Mouse (Mus musculus) R1 (cell line): Measurements from ENCODE around the gene Dcun1d4.
A peak's percentile ranks its signal among the peaks of the same experiment; 100 is the strongest.

Experiments
- DNase-seq: peaks from one replicate; pipeline ENCODE4 v3.0.0-alpha.2; 2018; ENCODE audit warnings: low read depth, low spot score

Dcun1d4 gene

DNA sequence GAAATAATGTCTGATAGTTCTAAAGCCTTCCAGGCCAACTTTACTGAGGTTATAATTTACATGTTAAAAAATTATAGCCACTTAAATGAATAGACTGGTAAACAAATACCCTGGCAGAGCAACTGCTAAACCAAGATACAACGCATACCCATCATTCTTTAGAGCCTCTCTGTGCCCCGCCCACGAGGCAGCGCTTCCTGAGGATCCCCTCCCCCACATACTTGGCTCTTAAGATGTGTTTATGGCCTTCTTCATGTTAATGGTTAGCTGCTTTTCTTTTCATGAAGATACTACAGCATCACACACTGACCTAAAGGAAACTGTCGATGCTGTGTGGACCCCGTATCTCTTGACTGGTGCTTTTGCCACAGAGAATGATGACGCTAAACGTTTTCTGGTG is 17.8 kb downstream of the Dcun1d4 start:
- DNase-seq: peak; percentile 53

DNA sequence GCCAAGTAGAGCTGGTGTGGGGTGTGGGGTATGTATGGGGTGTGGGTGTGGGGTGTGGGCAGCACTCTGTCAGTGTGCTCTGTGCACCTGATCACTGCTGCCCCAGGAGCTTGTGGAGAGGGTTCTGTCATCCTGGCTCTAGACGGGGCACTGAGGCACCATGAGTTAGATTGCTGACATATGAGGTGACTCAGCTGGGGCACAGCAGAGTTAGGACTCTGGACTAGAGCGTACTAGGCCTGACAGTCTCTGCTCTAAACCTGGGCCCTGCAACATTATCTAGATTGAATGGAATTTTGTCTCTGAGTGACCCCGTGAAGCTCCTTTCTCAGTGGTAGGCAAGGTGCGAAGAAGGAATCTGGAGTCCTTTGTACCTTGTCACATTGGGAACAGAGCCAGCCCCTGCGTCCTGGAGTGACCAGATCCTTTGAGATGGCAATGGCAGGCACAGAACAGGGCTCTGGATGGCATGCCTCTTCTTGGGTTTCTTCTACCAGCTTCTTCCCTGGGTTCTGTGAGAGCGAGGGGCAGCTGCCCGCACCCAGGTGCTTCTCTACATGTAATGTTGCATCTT is 20.2 kb downstream of the Dcun1d4 start:
- no peak for DNase-seq

DNA sequence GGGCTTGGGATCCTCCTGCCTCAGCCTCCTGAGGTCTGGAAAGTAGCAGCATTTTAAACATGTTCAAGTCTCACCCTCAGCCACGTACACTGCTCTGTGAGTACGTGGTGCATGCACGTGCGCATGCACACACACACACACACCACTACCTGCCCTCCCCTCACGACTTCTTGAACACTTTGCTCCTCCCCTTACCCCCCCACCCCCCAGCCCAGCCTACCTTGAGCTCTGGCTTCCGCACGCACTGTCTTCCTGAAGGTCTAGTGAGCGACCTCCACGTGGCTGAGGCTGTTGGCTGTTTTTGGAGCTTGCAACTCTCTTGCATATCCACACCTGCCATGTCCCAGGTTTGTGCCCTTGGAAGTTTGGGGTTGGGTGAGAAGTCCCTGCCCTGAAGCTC is 21.6 kb downstream of the Dcun1d4 start:
- DNase-seq: peak; percentile 77

DNA sequence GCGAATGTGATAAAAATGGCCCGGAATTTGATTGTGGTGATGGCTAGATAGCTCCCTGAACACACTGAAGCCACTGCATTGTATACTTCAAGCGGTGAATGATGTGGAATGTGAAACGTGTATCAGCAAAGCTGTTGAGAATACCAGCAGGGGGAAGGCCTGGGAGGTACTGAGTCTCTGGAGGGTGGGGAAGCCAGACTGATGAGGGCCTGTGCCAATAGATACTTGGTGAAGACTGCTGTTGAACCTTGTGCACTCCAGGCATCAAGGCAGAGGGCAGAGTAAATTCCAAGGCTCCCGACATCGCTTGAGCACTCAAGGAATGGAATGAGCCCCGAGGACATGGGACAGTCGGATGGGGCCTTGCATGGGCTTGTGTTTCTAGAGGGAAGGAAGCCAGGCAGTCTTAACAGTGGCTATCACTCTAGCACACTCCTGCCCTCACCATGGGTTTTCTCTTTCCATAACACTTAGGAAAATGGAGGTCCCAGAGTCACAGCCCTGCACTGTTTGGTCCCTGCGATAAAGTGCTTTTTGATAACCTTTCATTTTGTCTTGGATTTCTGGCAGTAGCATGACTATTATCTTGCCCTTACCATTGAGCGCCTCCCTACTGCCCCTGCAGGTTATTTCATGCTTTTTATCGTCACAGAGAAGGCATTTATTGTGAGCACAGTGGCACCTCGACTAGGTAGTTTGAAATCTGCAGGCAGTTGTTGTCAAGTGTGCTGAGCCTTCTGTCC is 22.4 kb downstream of the Dcun1d4 start:
- peak; percentile 71 for DNase-seq

DNA sequence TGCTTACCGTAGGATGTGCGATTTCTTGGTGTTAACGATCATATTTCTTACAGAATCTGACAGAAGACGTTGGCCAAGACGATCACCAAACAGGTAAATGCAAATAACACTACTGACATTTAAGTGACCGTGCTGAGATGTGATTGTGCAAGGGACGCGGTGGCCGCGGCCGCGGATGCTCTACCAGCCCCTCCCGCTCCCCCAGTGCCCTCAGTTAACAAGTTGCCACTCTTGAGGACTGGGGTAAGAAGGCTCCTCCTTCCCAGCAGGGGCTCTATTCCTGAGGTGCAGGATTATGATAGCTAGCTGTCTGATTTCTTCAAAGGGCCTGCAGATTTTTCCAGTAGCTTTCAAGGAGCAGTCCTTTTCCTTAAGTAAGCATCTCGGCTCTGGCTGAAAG is 30.3 kb downstream of the Dcun1d4 start:
- no peak for DNase-seq

DNA sequence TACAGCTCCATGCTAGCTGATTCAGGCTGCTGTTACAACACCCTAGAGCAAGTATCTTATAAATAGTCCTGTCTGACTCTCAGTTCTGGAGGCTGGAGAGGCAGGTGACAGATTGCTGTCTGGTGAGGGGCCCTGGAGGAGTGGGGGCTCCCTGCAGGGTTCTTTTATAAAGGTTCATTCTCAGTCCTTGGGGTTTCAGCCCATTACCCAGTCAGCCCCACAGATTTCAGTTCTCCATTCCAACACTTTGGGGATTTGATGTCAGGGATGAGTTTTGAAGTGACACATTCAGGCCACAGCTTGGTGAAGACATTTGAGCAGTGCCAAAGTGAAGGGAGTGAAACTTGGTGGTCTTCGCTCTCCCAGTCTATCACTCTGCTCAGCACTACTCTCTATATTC is 31.4 kb downstream of the Dcun1d4 start:
- no peak for DNase-seq

DNA sequence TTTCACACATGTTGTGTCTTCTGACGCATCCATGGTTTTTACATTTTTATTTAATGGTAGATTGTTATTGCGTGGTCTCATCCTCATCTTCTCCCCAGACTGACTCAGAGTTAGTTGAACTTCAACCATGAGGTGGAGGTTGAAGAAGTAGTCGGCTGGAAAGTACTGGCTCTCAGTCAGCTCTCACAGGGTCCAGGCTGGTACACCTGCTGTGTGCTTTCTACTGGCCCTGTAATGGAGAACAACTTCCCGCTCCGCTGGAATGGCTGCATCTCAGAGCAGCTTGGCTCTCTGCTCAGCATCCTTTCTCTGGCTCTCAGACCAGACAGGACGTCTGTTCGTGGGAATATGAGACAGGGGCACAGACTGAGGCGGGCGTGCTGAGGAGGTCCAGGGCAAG is 31.9 kb downstream of the Dcun1d4 start:
- no peak for DNase-seq

DNA sequence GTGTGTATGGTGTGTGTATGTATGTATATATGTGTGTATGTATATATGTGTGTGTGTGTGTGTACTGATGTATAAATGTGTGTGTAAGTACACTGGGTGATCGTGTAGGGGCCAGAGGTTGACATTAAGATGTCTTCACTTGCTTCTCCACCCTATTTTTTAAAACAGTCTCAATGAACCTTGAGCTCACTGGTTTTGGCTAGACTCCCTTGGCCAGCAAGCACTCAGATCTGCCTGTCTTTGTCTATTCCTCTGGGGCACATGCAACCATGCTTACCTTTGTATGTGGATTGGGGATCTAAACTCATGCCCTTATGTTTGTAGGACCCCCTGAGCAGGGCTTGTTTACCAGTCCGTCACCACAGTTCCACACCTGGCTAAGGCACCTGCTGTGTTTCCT is 33.4 kb downstream of the Dcun1d4 start:
- DNase-seq: no peak

DNA sequence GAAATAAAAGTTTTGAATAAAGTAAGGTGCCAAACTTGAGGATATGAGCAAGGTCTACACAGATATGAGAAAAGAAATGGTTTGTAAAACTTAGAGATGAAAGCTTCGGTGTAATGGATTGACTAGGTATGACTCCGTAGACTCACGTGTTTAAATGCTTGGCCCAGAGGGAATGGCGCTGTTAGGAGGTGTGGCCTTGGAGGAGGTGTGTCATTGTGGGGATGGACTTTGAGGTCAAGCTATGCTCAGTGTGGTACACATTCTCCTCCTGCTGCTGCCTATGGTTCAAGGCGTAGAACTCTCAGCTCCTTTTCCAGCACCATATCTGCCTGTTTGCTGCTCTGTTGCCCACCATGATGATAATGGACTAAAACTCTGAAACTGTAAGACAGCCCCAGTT is 36.5 kb downstream of the Dcun1d4 start:
- DNase-seq: no peak

DNA sequence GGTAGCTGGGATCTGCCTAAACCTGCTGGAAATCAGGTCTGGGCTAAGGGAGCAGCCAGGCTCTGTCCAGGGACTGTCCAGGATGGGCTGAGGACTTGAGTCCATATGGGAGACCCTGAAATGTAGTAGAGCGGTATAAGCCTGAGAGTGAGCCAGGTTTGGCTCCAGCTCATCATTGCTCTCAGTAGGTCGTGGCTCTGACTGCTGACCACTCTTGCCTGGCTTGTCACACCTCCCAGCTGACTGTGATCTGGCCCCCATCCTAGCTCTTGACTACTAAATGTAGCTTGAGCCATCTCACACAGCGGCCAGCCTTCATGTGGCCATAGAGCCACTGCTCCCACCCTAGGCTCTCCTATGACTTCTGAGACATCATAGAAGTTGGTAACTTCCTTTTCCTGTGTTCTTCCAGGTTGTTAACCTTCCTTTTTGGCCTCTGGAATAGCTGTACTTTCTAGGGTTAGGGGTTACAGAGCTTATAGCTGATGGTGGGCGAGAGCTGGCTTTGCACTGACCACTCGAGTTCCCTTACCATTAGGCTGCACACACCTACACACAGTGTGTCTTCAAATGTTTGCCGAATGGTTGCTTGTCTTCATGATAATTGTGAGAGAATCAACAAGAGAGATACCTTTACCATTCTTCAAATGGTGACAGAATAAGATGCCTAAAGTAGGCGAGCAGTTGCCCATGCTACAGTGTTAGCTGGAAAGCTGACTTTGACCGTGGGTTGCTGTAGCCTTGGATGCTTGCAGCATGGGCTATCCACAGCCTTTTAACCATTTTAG is 37.8 kb downstream of the Dcun1d4 start:
- DNase-seq: no peak

DNA sequence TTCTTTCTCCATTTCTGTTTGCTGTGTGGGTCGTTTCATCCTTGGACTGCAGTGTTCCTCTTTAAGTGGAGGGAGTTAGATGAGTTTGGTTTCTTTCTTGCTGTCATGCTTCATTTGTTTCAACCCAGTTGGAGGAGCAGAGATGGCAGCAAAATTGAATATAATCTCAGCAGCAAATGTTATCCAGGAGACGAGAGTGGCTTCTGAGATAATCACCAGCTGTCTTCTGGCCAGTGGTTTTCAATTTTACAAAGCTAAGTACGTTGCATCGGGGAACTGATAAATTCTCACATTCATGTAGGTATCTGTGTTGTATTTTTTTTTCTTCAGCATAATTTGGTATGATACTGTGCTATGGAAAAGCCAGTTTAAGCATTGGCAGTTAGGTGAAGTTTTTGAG is 40.0 kb downstream of the Dcun1d4 start:
- no peak for DNase-seq

DNA sequence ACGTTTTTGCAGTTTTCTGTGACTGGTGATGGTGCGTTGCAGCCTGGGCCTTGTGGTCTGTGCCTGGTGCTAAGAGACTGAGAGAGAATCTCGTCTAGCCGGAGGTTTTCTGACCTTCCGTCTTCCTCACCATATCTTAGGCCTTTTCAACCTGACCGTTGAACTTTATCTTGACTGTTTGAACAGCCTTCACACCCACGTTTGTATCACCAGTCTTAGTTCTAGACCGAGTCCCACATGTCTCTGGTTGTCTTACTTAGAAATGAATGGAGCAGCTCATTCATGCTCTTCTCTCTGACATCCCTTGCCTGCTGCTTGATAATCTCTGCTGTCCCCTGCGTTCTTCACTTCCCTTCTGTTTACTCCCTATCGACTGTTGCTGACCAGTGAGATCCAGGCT is 42.4 kb downstream of the Dcun1d4 start:
- no peak for DNase-seq

DNA sequence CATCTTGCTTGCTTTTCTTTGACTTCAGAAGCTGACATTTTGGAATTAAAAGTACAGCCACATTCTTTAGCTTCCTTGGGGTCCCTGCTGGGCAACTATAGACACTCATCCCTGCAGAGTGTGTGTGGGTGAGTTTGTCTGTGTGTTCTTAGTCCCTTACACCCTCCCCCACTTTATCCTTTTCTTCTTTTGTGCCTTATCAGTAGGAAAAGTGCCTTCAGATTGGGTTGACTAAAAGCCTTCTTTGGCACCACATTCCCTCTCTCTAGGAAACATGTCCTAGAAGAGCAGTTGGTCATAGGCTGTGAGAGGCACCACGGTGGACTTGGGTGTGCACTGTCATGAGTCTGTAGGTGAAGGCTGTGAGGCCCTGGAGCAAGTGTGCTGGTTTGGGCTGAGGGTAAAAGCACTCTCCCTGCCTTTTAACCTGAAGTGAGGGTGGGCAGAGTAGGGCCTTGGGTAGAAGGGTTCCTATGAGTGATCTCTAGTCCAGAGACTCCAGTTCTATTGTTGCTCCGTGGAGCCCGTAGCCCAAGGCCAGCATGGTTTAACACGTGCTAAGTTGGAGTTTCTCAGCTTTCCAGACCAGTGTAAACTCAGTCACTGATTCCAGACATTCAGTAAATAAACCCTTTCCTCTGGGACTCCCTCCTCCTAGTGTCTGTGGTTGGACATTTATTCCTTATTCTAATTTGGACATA is 43.6 kb downstream of the Dcun1d4 start:
- DNase-seq: no peak

DNA sequence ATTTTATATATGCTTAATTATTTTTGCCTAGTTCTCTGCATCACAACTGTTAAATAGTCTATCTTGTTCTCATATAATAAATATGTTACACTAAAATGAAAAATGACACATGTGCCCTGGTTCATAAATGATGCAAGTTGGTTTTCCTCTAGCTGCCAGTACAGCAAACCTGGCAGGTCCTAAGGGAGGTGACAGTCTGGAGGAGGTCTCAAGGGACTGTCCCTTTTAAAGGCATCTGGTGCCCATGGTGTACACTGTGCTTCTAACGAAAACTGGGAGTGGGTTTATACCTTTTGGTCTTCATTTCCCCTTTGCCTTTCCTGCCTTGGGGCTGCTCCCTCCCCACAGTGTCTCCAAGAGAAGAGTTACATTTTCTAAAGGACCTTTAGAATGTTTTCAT is 51.4 kb downstream of the Dcun1d4 start:
- no peak for DNase-seq

DNA sequence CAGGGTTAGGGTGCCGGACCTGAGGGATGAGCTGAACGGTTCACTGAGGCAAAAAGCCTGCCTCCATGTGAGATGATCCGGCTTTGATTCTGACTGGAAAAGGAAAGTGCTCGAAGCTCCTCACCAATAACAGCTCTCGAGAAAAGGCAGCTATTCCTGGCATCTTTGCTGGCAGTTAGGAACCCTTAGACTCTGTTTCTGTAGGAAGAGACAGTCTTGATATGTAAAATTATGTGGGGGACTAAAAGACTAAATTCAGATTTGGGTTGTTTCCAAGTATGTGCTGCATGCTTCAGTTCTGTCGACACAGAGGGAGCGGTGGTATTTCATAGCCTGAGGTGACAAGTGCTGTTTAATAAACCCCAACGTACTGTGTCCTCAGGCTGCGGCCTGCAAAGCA is 52.1 kb downstream of the Dcun1d4 start:
- no peak for DNase-seq

DNA sequence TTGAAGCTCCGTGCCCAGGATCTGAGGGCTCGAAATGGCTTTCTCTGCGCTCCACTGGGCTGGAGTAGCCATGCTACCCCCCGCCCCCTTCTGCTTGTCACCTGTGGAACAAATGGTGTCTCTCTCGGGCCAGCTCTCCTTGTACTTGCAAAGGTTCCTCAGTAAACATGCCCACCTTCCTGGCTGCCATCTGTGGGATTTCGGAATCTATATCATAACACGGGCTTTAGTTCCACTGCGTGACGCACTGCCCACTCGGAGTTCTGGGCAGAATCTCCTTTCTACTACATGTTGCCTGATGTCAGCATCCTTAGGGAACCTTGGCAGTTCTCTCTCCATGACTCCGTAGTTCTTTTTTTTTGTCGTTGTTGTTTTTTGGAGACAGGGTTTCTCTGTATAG is 56.9 kb downstream of the Dcun1d4 start:
- no peak for DNase-seq

DNA sequence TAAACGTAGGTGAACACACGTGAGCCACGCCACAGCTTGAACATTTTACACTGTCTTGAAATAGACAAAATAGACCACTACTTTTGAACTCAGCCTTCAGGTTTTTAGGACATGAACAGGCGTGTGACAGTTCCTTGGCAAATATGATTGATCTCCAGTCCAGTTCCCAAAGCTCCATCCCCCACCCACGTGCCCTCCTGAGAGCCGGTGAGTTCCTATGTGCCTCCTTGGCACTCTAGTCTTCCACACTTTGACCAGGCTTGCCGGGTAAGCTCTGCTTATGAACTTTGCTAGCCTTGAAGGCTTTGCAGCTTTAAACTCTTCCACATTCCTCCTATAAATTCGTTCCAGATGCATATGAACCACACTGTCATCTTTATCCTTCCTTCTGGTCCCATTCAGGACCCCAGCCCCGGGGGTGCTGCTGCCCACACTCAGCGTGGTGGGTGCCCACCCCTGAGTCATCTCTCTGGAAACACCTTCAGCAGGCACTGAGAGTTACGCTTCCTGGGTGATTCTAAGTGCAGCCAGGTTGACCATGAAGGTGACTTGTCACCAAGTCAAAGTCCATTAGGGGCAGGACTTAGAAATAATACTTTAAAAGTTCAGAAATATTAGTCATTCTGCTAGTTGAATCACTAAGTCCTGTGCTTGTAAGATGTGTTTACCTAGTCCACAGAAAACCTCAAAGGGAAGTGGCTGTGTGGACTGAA is 57.9 kb downstream of the Dcun1d4 start:
- no peak for DNase-seq

DNA sequence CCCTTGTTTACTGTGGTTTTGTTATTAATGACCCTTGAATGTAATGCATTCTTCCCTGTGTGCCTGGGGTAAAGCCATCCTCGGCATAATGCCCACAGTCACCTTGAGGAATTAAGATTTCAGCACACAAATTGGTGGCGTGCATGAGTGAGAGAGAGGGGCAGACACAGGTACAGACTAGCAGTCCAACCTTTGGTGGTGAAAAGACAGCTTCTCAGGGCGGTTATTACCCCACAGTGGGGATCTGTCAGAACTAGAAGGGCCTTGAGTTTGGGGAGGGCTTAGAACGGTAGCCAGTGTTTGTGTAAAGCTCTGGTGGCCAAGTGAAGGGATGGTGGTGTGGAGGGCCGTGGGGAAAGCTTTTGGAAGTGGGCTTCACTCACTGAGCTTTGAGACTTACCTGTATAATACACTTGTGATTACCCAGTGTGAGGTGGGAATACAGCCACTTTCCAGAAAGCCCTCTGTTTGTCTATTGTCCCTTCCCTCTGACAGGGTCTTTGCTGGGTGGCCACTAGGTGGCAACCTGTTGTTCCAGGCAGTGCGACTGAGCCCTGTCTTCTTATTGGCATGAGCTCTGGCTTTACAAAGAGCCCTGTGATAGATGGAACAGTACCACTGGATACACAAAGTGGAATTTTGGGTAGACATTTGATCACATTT is 59.2 kb downstream of the Dcun1d4 start:
- peak; percentile 53 for DNase-seq

DNA sequence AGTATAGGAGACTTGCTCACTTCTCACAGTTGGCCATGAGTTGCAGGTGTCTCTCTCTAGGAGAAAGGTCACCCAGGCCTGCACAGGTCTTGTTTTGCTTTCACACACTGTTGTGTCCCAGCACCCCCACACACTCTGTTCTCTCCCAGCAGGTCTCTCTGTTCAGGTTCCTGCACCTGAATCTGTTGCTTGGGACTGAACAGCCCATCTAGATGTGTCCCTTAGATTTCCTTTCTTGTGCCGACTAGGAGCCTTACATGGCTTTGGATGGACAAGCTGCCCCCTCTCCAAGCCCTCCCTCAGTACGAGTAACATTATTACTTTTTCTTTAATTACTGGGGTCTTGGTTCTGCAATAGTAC is 59.7 kb downstream of the Dcun1d4 start:
- no peak for DNase-seq

DNA sequence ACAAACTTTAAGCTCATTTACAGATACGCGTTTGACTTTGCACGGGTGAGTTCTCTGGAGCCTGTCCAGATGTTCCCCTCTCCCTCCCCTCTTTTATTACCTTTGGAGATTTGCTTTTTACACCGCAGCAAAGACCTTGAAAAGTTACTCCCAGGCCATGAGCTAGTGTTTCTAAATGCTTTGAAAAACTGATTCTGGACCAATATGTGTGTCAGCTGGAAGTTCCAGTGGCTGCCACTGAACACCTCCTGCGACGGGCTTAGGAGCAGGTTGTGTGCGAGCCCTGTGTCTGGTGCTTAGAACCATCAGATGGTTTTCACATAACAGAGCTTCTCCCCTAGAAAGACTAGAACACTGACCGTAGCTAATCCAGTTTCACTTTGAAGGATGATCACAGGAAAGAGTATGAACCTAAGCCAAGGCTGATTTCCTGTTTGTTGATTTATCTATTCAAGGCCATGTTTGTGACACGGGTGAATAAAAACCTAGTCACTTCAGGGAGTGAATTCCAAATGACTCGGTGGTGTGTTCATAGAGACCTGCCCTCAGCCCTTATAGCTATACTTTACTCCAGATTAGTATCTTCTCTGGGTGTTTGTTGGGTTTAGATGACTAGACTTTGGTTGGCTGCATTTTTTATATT is 63.4 kb downstream of the Dcun1d4 start:
- DNase-seq: no peak

DNA sequence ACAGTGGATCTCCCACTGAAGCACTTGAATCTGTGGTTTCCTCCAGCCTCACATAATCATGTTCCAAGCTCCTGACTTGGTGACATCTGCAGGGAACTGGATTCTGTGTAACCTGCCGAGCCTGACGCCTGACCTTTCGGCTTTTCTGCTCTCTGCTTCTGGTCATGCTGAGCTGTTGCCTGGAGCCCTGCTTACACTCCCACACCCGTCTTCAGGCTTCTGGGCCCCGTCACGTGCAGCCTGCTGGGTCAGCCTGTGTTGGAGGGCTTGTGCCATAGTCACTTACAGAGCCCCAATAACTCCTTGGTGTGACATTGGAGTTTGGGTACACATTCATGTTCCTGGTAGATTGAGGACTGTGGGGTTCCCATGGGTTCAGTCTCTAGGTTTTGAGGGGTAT is 64.8 kb downstream of the Dcun1d4 start:
- no peak for DNase-seq
